Mouse (Mus musculus) lung, adult 2 months (tissue): ENCODE measurements around the gene Mrps18b.

Experiments used
- CTCF ChIP-seq: fragments of 200-500 bp; IDR thresholded peaks from 2 replicates; pipeline ENCODE4 v1.5.1; 2011; ENCODE audit warnings: mild to moderate bottlenecking, low read length, control low read depth; ENCODE audit not compliant: insufficient read depth
- POLR2A ChIP-seq: fragments of 200-500 bp; IDR thresholded peaks from 2 replicates; pipeline ENCODE4 v1.6.1; 2011; ENCODE audit warnings: low read depth, mild to moderate bottlenecking, control low read depth, low read length, borderline replicate concordance; ENCODE audit errors: extremely low read depth

DNA sequence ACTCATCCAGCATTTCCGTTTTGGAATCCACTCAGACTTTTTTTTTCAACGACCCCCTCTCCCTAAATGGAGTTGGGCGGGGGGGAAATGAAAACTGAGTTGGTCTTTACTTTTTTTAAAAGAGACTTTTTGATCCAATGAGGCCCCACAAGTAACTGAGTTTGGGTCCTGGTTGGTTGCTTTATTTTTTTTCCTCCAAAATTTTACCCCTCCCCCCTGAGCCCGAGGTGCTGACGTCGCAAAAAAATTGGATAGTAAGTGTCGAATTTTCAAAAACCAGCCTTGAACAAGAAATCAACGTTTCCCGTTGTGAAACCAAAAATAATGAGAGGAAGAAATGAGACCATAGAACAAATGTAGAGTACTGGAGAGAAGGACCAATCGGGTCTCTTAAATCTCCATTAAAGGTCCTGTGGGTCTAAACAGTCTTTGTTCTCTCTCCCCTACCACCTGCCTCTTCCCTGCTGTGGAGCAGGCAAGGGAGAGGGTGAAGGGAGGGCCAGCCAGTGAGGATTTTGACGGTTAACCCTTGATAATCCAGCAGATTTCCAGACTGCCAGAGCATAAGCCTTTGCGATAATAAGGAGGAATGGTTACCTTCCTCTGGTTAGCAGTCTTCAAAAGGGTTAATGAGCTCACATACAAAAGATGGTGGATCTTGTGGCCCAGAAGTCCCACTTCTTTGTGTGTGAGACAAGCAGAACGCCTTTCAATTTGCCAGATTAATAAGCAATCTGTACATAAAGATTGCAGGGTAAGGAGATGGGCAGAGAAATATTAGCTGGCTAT is 1.5 kb upstream of the Mrps18b start:
- TF ChIP-seq POLR2A (peak; percentile 84; the same call in 1 of the 2 replicates), CTCF (no peak)
